Mouse (Mus musculus): ENCODE data around the gene Chil1. TPM values are rescaled to one million over a fixed set of nuclear protein-coding genes. Genes with fewer than 3 reads are reported as not detected.

Chil1 gene
- polyA plus RNA-seq, 1 experiment from 2014 or later: 2.0 TPM

DNA sequence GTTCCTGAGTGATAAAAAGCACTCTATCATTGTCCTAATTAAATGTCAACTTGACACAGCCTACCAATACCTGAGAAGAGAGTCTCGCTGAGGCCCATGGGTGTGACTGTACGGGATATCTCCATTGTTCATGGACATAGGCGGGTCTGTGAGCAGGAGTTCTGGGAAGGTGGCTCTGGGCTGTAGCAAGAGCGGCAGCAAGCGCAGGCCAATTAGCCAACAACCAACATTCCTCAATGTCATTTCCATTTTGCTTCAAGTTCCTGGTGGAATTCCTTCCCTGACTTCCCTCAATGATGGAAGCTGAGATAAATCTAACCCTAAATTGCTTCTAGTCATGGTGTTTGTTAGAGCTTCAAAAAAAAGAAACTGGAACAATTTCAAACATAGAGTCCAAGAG is 4.0 kb upstream of the Chil1 start:
- no peaks in the 10 kb centered on the region for H3K9me3 ChIP-seq (replicated peaks)
- H3K9ac ChIP-seq (replicated peaks): no peak overlapping the region
- H3K27me3 ChIP-seq (replicated peaks): no peaks in the 10 kb centered on the region
- H3K4me2 ChIP-seq: no peak overlapping the region
- peaks cover 4% of the 10 kb centered on the region; the same call in 1 of the 2 replicates for H3K4me1 ChIP-seq
- H3K4me3 ChIP-seq (replicated peaks): no peak overlapping the region
- 92% methylated on average over 5 of the region's 5 CpGs for WGBS
- H3K36me3 ChIP-seq: no peaks in the 10 kb centered on the region
- H3K27ac ChIP-seq (replicated peaks): no peak overlapping the region
- no peak for ATAC-seq (ENCODE audit: low FRiP score)

DNA sequence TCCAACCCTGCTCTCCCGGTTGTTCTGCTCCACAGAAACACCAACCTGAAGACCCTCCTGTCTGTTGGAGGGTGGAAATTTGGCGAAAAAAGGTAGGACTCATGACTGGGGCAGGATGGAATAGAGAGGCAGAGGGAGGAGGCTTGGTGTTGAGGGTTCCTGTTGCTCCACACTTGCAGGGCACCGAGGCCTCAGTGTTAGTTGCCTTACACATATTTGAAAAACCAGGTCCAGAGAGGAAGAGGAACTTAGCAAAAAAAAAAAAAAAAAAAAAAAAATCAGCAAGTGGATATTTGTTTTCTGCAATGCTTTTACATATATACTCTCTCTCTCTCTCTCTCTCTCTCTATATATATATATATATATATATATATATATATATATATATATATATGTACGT is 2.1 kb downstream of the Chil1 start:
- H3K27ac ChIP-seq (replicated peaks): no peak overlapping the region
- ATAC-seq (ENCODE audit: low FRiP score): no peak
- H3K27me3 ChIP-seq (replicated peaks): no peaks in the 10 kb centered on the region
- no peaks in the 10 kb centered on the region for H3K36me3 ChIP-seq
- peaks cover 14% of the 10 kb centered on the region for H3K4me1 ChIP-seq
- 89% methylated on average over 4 of the region's 4 CpGs for WGBS
- no peak overlapping the region for H3K4me3 ChIP-seq (replicated peaks)
- H3K4me2 ChIP-seq: no peak overlapping the region
- no peak overlapping the region for H3K9ac ChIP-seq (replicated peaks)
- no peaks in the 10 kb centered on the region for H3K9me3 ChIP-seq (replicated peaks)

DNA sequence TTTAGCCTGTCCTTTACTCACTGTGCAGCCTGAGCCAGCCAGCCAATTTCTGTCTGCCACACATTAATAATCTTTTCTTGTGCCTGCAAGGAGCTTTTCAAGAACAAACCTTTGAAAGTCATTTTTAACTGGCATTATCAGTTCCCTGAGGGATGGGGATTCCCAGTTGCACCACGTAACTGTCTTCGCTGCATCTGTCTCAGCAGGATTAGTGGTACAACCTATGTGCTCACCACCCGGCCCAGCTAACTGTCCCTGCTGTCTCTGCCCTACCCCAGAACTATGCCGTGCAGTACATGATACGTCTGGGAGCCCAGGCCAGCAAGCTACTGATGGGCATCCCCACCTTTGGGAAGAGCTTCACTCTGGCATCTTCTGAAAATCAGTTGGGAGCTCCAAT is 6.2 kb downstream of the Chil1 start:
- H3K4me1 ChIP-seq: peaks cover 13% of the 10 kb centered on the region
- no peak overlapping the region for H3K9ac ChIP-seq (replicated peaks)
- no peak for ATAC-seq (ENCODE audit: low FRiP score)
- no peaks in the 10 kb centered on the region for H3K27me3 ChIP-seq (replicated peaks)
- H3K9me3 ChIP-seq (replicated peaks): no peaks in the 10 kb centered on the region
- no peaks in the 10 kb centered on the region for H3K36me3 ChIP-seq
- no peak overlapping the region for H3K27ac ChIP-seq (replicated peaks)
- 69% methylated on average over 5 of the region's 5 CpGs for WGBS
- no peak overlapping the region for H3K4me2 ChIP-seq
- no peak overlapping the region for H3K4me3 ChIP-seq (replicated peaks)

DNA sequence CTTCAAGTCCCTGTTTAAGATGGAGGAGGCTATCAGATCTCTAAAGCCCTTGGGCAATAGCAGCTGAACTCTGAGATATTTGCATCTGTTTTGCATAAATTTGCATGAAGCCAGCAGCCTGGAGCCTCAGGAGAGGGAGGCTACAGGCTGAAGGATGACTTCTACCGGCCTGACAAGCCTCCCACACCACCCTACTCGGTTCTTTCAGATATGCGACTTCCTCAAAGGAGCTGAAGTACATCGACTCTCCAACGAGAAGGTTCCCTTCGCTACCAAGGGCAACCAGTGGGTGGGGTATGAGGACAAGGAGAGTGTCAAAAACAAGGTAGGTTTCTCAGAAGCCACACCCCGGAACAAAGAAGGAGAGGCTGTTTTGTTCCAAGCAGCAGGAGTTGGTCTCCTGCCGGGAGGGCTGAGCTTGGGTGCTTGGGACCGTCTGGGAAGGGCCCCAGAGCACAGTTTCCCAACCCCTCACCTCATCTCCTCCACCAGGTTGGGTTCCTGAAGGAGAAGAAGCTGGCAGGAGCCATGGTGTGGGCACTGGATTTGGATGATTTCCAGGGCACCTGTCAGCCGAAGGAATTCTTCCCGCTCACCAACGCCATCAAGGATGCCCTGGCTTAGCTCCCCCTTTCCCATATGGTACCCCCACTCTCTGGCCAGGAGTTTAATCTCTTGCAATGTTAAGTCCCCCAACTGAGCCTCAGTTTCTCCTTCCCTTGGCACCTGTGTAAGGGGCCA is 7.2 kb downstream of the Chil1 start:
- Histone ChIP-seq H3K4me3 (replicated peaks) (no peak overlapping the region), H3K9ac (replicated peaks) (no peak overlapping the region), H3K36me3 (no peaks in the 10 kb centered on the region), H3K9me3 (replicated peaks) (no peaks in the 10 kb centered on the region), H3K4me1 (peaks cover 17% of the 10 kb centered on the region), H3K27me3 (replicated peaks) (no peaks in the 10 kb centered on the region), H3K4me2 (no peak overlapping the region), H3K27ac (replicated peaks) (no peak overlapping the region)
- 27% methylated on average over 12 of the region's 12 CpGs for WGBS
- no peak for ATAC-seq (ENCODE audit: low FRiP score)

DNA sequence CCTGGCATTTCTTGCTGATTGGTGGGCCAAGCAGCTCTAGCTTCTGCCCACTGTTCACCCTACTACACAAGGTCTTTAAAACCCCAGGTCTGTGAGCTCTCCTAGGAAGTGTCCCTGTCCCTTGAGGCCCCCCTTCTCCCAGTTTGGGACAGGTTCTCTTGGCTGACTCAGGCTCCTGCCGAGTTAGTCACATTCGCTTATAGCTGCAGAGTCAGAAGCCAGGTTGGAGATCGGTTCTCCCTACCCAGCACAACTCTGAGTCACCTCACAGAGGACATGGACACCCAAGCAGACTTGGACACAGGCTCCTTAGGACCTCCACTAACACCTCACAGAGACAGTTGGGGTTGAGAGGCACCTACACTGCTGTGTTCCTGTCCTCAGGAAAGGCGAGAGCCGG is 9.2 kb downstream of the Chil1 start:
- Histone ChIP-seq H3K9me3 (replicated peaks) (no peaks in the 10 kb centered on the region), H3K4me2 (no peak overlapping the region), H3K9ac (replicated peaks) (no peak overlapping the region), H3K4me3 (replicated peaks) (no peak overlapping the region), H3K27me3 (replicated peaks) (no peaks in the 10 kb centered on the region), H3K36me3 (no peaks in the 10 kb centered on the region), H3K4me1 (peaks cover 25% of the 10 kb centered on the region), H3K27ac (replicated peaks) (no peak overlapping the region)
- ATAC-seq (ENCODE audit: low FRiP score): no peak
- WGBS: 87% methylated on average over 5 of the region's 5 CpGs

DNA sequence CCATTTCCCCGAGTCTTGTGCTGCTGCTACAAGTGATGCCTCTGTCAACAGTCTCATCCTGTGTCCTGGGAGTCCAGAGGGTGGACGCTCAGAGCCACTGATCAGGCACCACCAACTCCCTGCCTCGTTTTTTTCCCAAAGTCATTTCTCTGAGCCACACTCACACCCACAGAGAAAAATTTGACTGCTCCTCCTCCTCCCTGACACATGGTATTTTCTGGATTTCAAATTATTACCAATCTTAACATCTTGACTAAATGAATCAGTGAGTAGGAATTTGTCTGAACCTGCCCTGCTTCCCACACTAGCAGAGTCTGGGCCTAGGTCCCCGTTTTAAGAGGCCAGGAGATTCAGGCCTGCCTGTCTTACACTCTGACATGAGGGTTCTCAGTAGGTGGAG is 10.0 kb downstream of the Chil1 start:
- Histone ChIP-seq H3K36me3 (no peaks in the 10 kb centered on the region), H3K9ac (replicated peaks) (no peak overlapping the region), H3K4me3 (replicated peaks) (no peak overlapping the region), H3K27ac (replicated peaks) (no peak overlapping the region), H3K4me1 (peaks cover 25% of the 10 kb centered on the region), H3K9me3 (replicated peaks) (no peaks in the 10 kb centered on the region), H3K4me2 (no peak overlapping the region), H3K27me3 (replicated peaks) (no peaks in the 10 kb centered on the region)
- ATAC-seq (ENCODE audit: low FRiP score): no peak
- 61% methylated on average over 4 of the region's 4 CpGs for WGBS

DNA sequence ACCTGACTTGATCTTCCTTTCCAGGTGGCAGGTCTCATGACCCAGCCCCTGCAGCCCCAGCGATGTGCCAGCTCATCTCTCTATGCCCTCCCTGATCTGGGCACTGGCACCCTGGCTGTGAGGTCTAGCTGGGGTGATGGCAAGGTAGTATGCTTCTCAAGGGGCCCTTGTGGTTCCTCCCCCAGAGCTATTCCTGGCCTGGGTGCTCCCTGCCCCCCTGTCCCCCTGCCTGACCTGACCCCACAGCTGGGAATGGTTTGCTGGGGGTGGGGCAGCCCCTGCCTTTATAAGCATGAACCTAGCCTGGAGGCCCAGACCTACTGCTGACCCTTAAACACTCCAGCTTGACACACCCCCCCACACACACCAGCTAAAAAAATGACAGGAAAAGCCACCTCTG is 11.2 kb downstream of the Chil1 start, which contains the start of gene Mybph:
Mybph (plus strand) TSS at position 323 of the 400 bp plus-strand sequence.
- 90% methylated on average over 1 of the region's 1 CpGs for WGBS
- Histone ChIP-seq H3K4me3 (replicated peaks) (no peak within 1 kb of the TSS), H3K4me1 (peaks cover 24% of the 10 kb centered on the region), H3K9me3 (replicated peaks) (no peaks in the 10 kb centered on the region), H3K27me3 (replicated peaks) (no peaks in the 10 kb centered on the region), H3K4me2 (no peak within 1 kb of the TSS), H3K36me3 (no peaks in the 10 kb centered on the region), H3K9ac (replicated peaks) (no peak within 1 kb of the TSS), H3K27ac (replicated peaks) (no peak within 1 kb of the TSS)
- no peak for ATAC-seq (ENCODE audit: low FRiP score)

DNA sequence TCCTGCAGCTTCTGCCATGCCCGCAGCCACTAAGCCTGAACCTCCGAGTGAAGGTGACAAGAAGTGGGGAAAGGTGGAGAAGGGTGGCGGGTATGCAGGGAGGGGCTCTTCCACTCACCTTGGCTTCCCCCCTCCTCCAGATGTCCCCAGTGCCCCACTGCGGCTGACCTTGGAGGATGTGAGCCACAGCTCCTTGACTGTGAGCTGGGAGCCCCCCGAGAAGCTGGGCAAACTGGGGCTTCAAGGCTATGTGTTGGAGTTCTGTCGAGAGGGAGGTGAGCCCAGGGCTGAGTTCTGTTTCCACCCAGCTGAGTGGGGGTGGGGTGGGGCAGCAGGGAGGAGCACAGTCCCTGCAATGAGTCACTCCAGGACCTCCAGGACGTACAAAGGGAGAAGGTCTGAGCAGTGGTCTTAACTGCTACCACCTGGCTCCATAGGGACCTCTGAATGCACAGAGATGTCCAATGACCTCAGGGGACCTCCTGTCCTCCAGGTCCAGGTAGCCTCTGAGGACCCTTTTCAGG is 11.8 kb downstream of the Chil1 start:
- Histone ChIP-seq H3K4me3 (replicated peaks) (no peak overlapping the region), H3K9ac (replicated peaks) (no peak overlapping the region), H3K27ac (replicated peaks) (no peak overlapping the region), H3K4me2 (no peak overlapping the region), H3K27me3 (replicated peaks) (no peaks in the 10 kb centered on the region), H3K9me3 (replicated peaks) (no peaks in the 10 kb centered on the region), H3K4me1 (peaks cover 18% of the 10 kb centered on the region), H3K36me3 (no peaks in the 10 kb centered on the region)
- ATAC-seq (ENCODE audit: low FRiP score): no peak
- WGBS: 73% methylated on average over 7 of the region's 7 CpGs

DNA sequence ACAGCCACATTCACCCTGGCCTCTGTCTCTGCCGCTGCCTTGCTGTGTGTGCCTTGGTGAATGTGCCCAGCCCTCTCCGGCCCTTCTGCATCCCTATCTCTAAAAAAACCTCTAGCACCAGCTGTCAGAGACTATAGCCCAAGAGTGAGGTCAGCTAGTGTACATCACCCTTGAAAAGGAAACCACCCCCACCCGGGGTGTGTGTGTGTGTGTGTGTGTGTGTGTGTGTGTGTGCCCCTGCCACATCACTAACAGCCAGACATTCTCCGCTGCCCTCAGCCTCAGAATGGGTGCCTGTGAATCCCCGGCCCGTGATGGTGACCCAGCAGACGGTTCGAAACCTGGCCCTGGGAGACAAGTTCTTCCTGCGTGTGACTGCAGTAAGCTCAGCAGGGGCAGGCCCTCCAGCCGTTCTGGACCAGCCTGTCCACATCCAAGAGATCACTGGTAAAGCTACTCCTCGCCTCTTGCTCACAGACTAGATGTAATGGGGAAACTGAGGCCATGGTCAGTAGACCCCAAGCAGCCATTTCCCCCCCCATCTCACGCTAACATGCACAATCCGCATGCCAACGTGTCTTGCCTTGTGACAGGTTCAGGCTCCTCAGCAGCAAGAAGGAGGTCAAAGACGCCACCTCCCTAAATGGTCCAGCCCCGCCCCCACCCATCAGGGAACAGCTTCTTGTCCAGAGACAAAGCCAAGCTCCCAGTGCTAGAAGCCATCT is 12.5 kb downstream of the Chil1 start:
- Histone ChIP-seq H3K27me3 (replicated peaks) (no peaks in the 10 kb centered on the region), H3K9ac (replicated peaks) (no peak overlapping the region), H3K4me2 (no peak overlapping the region), H3K9me3 (replicated peaks) (no peaks in the 10 kb centered on the region), H3K4me3 (replicated peaks) (no peak overlapping the region), H3K4me1 (peaks cover 12% of the 10 kb centered on the region; the same call in 1 of the 2 replicates), H3K27ac (replicated peaks) (no peak overlapping the region), H3K36me3 (no peaks in the 10 kb centered on the region)
- 84% methylated on average over 16 of the region's 16 CpGs for WGBS
- no peak for ATAC-seq (ENCODE audit: low FRiP score)

DNA sequence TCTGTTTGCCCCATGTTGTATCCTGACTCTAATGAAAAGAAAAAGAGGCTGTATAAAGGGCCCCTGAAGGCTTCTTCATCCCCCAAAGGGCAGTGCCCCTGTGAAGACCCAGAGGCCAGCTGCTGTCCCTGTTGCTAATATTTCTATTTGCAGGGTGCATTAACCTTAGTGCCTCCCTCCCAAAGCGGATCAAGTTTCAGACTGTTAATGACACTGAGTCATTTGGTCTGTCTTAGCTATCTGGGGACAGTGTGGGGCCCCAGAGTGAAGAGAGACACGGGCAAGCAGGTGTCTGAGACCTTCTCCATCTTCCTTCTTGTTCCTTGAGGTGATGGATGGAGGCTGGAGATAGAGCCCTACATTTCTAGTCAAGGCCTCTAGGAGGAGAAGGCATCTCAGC is 13.1 kb downstream of the Chil1 start:
- Histone ChIP-seq H3K4me1 (peaks cover 12% of the 10 kb centered on the region; the same call in 1 of the 2 replicates), H3K27ac (replicated peaks) (no peak overlapping the region), H3K36me3 (no peaks in the 10 kb centered on the region), H3K9ac (replicated peaks) (no peak overlapping the region), H3K9me3 (replicated peaks) (no peaks in the 10 kb centered on the region), H3K4me2 (no peak overlapping the region), H3K4me3 (replicated peaks) (no peak overlapping the region), H3K27me3 (replicated peaks) (no peaks in the 10 kb centered on the region)
- no peak for ATAC-seq (ENCODE audit: low FRiP score)
- 49% methylated on average over 2 of the region's 2 CpGs for WGBS

DNA sequence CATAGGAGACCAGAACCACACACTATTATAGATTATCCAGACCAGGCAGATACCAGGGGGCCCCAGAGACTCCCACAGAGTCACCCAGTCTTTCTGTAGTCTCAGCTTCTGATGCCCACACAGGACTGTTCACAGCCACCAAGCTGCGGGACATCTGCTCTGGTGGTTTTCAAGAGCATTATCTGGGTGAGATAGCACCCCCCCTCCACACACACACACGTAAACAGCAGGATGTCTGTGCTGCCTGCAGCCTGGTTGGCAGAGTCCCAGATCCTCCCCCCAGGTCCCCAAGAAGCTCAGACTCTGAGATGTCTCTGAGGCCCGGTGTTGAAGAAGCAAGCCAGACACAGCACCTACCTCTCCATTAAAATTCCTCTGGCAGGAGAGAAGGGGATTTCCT is 13.6 kb downstream of the Chil1 start:
- no peak overlapping the region; the same call in 1 of the 2 replicates for H3K27ac ChIP-seq (replicated peaks)

DNA sequence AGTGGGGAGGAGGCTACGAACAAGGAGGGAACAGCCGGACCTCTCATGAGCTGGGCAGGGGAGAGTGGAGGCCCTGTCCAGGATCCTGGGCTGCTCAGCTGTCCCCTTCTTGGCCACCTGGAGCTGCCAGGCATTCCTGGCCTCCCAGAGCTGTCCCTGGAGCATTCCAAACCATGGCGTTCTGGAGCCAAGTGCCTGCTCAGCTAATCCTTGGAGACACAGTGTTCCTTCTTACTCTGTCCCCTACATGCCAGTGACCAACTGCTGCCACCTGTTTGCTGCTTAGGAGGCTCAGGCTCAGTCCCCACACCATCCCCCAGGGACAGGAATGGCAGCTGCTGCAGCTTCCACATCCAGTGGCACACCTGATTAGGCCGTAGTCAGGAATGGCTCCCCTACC is 14.0 kb downstream of the Chil1 start:
- Histone ChIP-seq H3K9me3 (replicated peaks) (no peaks in the 10 kb centered on the region), H3K4me3 (replicated peaks) (no peak overlapping the region), H3K36me3 (no peaks in the 10 kb centered on the region), H3K27me3 (replicated peaks) (no peaks in the 10 kb centered on the region), H3K4me2 (no peak overlapping the region), H3K27ac (replicated peaks) (no peak overlapping the region; the same call in 1 of the 2 replicates), H3K4me1 (peaks cover 12% of the 10 kb centered on the region; the same call in 1 of the 2 replicates), H3K9ac (replicated peaks) (no peak overlapping the region)
- 51% methylated on average over 4 of the region's 4 CpGs for WGBS
- no peak for ATAC-seq (ENCODE audit: low FRiP score)

More for the DNA sequence above, 13.6 kb downstream of the Chil1 start:
- no peaks in the 10 kb centered on the region for H3K36me3 ChIP-seq
- no peak for ATAC-seq (ENCODE audit: low FRiP score)
- peaks cover 12% of the 10 kb centered on the region; the same call in 1 of the 2 replicates for H3K4me1 ChIP-seq
- H3K4me3 ChIP-seq (replicated peaks): no peak overlapping the region
- no peak overlapping the region for H3K9ac ChIP-seq (replicated peaks)
- no peaks in the 10 kb centered on the region for H3K9me3 ChIP-seq (replicated peaks)
- 39% methylated on average over 3 of the region's 3 CpGs for WGBS
- no peaks in the 10 kb centered on the region for H3K27me3 ChIP-seq (replicated peaks)
- no peak overlapping the region for H3K4me2 ChIP-seq
